Mouse (Mus musculus) layer of hippocampus, postnatal 10 days (tissue): Measurements from ENCODE around the gene Atp8b3. TPM values are rescaled to one million over a fixed set of nuclear protein-coding genes. Genes with fewer than 3 reads are reported as not detected.
A peak's percentile ranks its signal among the peaks of the same experiment; 100 is the strongest.

Source experiments
- DNase-seq, 2 experiments: peaks; one replicate each; pipeline ENCODE4 v3.0.0; 2021; ENCODE audit warnings: low spot score in 2 of 2
- long read RNA-seq: library from polyadenylated mRNA; stranded (forward); transcript quantifications from one replicate; pipeline ENCODE4 v2.0.0, GENCODE M21; 2023
- total RNA-seq, 2 experiments: library from RNA; stranded (reverse); gene quantifications; 2 replicates each; pipeline ENCODE4 v1.2.3; 2021

Atp8b3 gene
- total RNA-seq = under 1 TPM; 0.21 to 0.38 TPM
- long read RNA-seq, partial matches to known transcripts = 0 of 1 reads
- long read RNA-seq, other reads (novel, unspliced or antisense) = 1 of 1 reads

GRCm38 (mm10) chr10:80538710-80539394 lies at the start of gene Atp8b3:
Gene Atp8b3, minus strand, starts transcription at chr10:80539124.
- DNase-seq = peak in 1 of 2 experiments; percentile 46

GRCm38 (mm10) chr10:80587305-80587657 lies 48.4 kb upstream of the Atp8b3 start:
- no peak for DNase-seq

GRCm38 (mm10) chr10:80586407-80587304 lies 47.7 kb upstream of the Atp8b3 start:
- no peak for DNase-seq

GRCm38 (mm10) chr10:80585581-80585980 lies 46.7 kb upstream of the Atp8b3 start:
- DNase-seq = peak in 1 of 2 experiments; percentile 13

GRCm38 (mm10) chr10:80584642-80585552 lies 46.0 kb upstream of the Atp8b3 start:
- peak in 1 of 2 experiments; percentile 15 for DNase-seq

- peak in 1 of 2 experiments; percentile 22 for DNase-seq
Measured at GRCm38 (mm10) chr10:80584045-80584488, 45.1 kb upstream of the Atp8b3 start.

- no peak for DNase-seq
Measured at GRCm38 (mm10) chr10:80583047-80583446, 44.1 kb upstream of the Atp8b3 start.

GRCm38 (mm10) chr10:80578911-80579310 lies 40.0 kb upstream of the Atp8b3 start:
- peak in 1 of 2 experiments; percentile 59 for DNase-seq

- DNase-seq = peak; percentile 78 to 83
Measured at GRCm38 (mm10) chr10:80578131-80578750, 39.3 kb upstream of the Atp8b3 start.

- DNase-seq = peak; percentile 97 to 98
Measured at GRCm38 (mm10) chr10:80577195-80578130, 38.5 kb upstream of the Atp8b3 start, which contains the start of gene Klf16. Gene Klf16, minus strand, starts transcription at chr10:80577321.

GRCm38 (mm10) chr10:80576351-80577194 lies 37.6 kb upstream of the Atp8b3 start:
- peak; percentile 60 to 72 for DNase-seq

- DNase-seq = peak; percentile 8 to 31
Measured at GRCm38 (mm10) chr10:80575925-80576324, 37.0 kb upstream of the Atp8b3 start.

GRCm38 (mm10) chr10:80574896-80575295 lies 36.0 kb upstream of the Atp8b3 start:
- DNase-seq = peak; percentile 22 to 29

- no peak for DNase-seq
Measured at GRCm38 (mm10) chr10:80573944-80574343, 35.0 kb upstream of the Atp8b3 start.

GRCm38 (mm10) chr10:80572477-80572876 lies 33.6 kb upstream of the Atp8b3 start:
- DNase-seq = peak in 1 of 2 experiments; percentile 16

GRCm38 (mm10) chr10:80570871-80571836 lies 32.2 kb upstream of the Atp8b3 start:
- DNase-seq = peak; percentile 71 to 72

- DNase-seq = no peak
Measured at GRCm38 (mm10) chr10:80570419-80570818, 31.5 kb upstream of the Atp8b3 start.
